Mouse (Mus musculus) layer of hippocampus, adult 9-10 months (tissue): ENCODE data around the gene Tgif2lx2.
"Not testable (repeated sequence)": the region's sequence is repeated elsewhere in the genome, so short reads cannot be mapped to it uniquely, and the experiment has no call there.

Source experiments
- DNase-seq: peaks from one replicate; pipeline ENCODE4 v3.0.0; 2022; ENCODE audit warnings: low spot score

The Tgif2lx2 gene

DNA sequence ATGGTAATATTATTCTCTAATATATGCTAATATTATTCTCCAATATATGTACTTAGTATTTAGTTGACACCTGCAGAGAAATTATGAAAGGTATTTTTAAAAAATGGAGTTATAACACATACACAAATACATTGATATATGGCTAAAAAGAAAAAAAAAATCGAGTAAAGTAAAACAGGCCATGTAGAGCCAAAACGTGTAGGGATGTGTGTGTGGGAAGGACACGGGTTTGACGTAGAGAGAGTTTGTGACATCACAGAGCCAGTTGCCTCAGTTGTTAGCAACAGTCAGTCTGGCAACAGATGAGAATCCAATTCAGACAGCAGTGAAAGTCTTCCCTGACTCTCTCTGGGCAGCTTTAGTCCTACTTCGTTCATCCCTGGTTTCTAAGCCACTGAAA is at the start of gene Tgif2lx2:
TSS of gene Tgif2lx2 (plus strand) at position 301 of the 400 bp plus-strand sequence.
- not testable (repeated sequence) for DNase-seq
